Mouse (Mus musculus): ENCODE data around the gene Fastkd3. TPM values are rescaled to one million over a fixed set of nuclear protein-coding genes. Genes with fewer than 3 reads are reported as not detected.
"Not testable (repeated sequence)": the region's sequence is repeated elsewhere in the genome, so short reads cannot be mapped to it uniquely, and the experiment has no call there.

The Fastkd3 gene
- polyA plus RNA-seq (2015; fragmentation: Nextera tagmentation; extraction: Ambion mirVana) = 33.4 and 38.9 TPM in 2 replicates

GRCm38 (mm10) chr13:68581747-68582516 is at the start of gene Fastkd3, which contains the start of gene Mtrr:
TSS of gene Fastkd3 (plus strand) at chr13:68582234.
TSS of gene Mtrr (minus strand) at chr13:68582149.
- Histone ChIP-seq H3K9ac (ENCODE audit: low read length) (peak within 1 kb of the TSS; percentile 87), H3K4me2 (ENCODE audit: low read depth, low read length) (peak within 1 kb of the TSS; percentile 79), H3K27me3 (ENCODE audit: control insufficient read depth, insufficient read depth, low read depth, low read length) (no peaks in the 10 kb centered on the region), H3K9me3 (ENCODE audit: control insufficient read depth, low read length) (no peaks in the 10 kb centered on the region), H3K4me3 (ENCODE audit: low read length) (peak within 1 kb of the TSS; percentile 83), H3K4me1 (replicated peaks; ENCODE audit: control insufficient read depth, insufficient read depth, low read length) (peaks cover 15% of the 10 kb centered on the region; the same call in 1 of the 2 replicates), H3K27ac (ENCODE audit: low read length) (peak within 1 kb of the TSS; percentile 82), H3K36me3 (ENCODE audit: control insufficient read depth, insufficient read depth, low read length) (peaks cover 26% of the 10 kb centered on the region)
- 0% methylated on average over 75 of the region's 81 CpGs for WGBS
- ATAC-seq (ENCODE audit: low read depth) = peak; percentile 97

GRCm38 (mm10) chr13:68553391-68553790 is 28.6 kb upstream of the Fastkd3 start:
- not testable (repeated sequence) for H3K9ac ChIP-seq (ENCODE audit: low read length); H3K36me3 ChIP-seq (ENCODE audit: control insufficient read depth, insufficient read depth, low read length); H3K4me3 ChIP-seq (ENCODE audit: low read length); H3K27ac ChIP-seq (ENCODE audit: low read length); H3K4me1 ChIP-seq (replicated peaks; ENCODE audit: control insufficient read depth, insufficient read depth, low read length); H3K27me3 ChIP-seq (ENCODE audit: control insufficient read depth, insufficient read depth, low read depth, low read length); H3K4me2 ChIP-seq (ENCODE audit: low read depth, low read length); ATAC-seq (ENCODE audit: low read depth); H3K9me3 ChIP-seq (ENCODE audit: control insufficient read depth, low read length)
- 8% methylated on average over 4 of the region's 6 CpGs for WGBS

- no peak overlapping the region for H3K9ac ChIP-seq (ENCODE audit: low read length)
- H3K4me2 ChIP-seq (ENCODE audit: low read depth, low read length) = no peak overlapping the region
- 94% methylated on average over 9 of the region's 9 CpGs for WGBS
- H3K4me3 ChIP-seq (ENCODE audit: low read length) = no peak overlapping the region
- no peak overlapping the region for H3K27ac ChIP-seq (ENCODE audit: low read length)
- H3K4me1 ChIP-seq (replicated peaks; ENCODE audit: control insufficient read depth, insufficient read depth, low read length) = peaks cover 4% of the 10 kb centered on the region
- peaks cover 43% of the 10 kb centered on the region for H3K36me3 ChIP-seq (ENCODE audit: control insufficient read depth, insufficient read depth, low read length)
- H3K27me3 ChIP-seq (ENCODE audit: control insufficient read depth, insufficient read depth, low read depth, low read length) = no peaks in the 10 kb centered on the region
- H3K9me3 ChIP-seq (ENCODE audit: control insufficient read depth, low read length) = no peaks in the 10 kb centered on the region
- no peak for ATAC-seq (ENCODE audit: low read depth)
These were observed 13.9 kb upstream of the Fastkd3 start for GRCm38 (mm10) chr13:68568110-68568509.

GRCm38 (mm10) chr13:68568548-68568947 is 13.5 kb upstream of the Fastkd3 start:
- H3K36me3 ChIP-seq (ENCODE audit: control insufficient read depth, insufficient read depth, low read length) = peaks cover 40% of the 10 kb centered on the region
- H3K4me3 ChIP-seq (ENCODE audit: low read length) = no peak overlapping the region
- no peak for ATAC-seq (ENCODE audit: low read depth)
- H3K4me2 ChIP-seq (ENCODE audit: low read depth, low read length) = no peak overlapping the region
- H3K27me3 ChIP-seq (ENCODE audit: control insufficient read depth, insufficient read depth, low read depth, low read length) = no peaks in the 10 kb centered on the region
- no peak overlapping the region for H3K9ac ChIP-seq (ENCODE audit: low read length)
- no peaks in the 10 kb centered on the region for H3K9me3 ChIP-seq (ENCODE audit: control insufficient read depth, low read length)
- H3K27ac ChIP-seq (ENCODE audit: low read length) = no peak overlapping the region
- 90% methylated on average over 11 of the region's 11 CpGs for WGBS
- H3K4me1 ChIP-seq (replicated peaks; ENCODE audit: control insufficient read depth, insufficient read depth, low read length) = peaks cover 9% of the 10 kb centered on the region

GRCm38 (mm10) chr13:68569589-68570336 is 12.3 kb upstream of the Fastkd3 start:
- peak; percentile 72 for ATAC-seq (ENCODE audit: low read depth)
- H3K4me2 ChIP-seq (ENCODE audit: low read depth, low read length) = no peak overlapping the region
- H3K9ac ChIP-seq (ENCODE audit: low read length) = no peak overlapping the region
- WGBS = 52% methylated on average over 17 of the region's 17 CpGs
- no peak overlapping the region for H3K4me3 ChIP-seq (ENCODE audit: low read length)
- H3K9me3 ChIP-seq (ENCODE audit: control insufficient read depth, low read length) = no peaks in the 10 kb centered on the region
- no peaks in the 10 kb centered on the region for H3K27me3 ChIP-seq (ENCODE audit: control insufficient read depth, insufficient read depth, low read depth, low read length)
- H3K36me3 ChIP-seq (ENCODE audit: control insufficient read depth, insufficient read depth, low read length) = peaks cover 35% of the 10 kb centered on the region
- peaks cover 11% of the 10 kb centered on the region for H3K4me1 ChIP-seq (replicated peaks; ENCODE audit: control insufficient read depth, insufficient read depth, low read length)
- H3K27ac ChIP-seq (ENCODE audit: low read length) = peak overlapping the region; percentile 43; the same call in 1 of the 2 replicates

- H3K36me3 ChIP-seq (ENCODE audit: control insufficient read depth, insufficient read depth, low read length) = peaks cover 41% of the 10 kb centered on the region
- H3K4me1 ChIP-seq (replicated peaks; ENCODE audit: control insufficient read depth, insufficient read depth, low read length) = peaks cover 15% of the 10 kb centered on the region
- ATAC-seq (ENCODE audit: low read depth) = no peak
- H3K27ac ChIP-seq (ENCODE audit: low read length) = peak overlapping the region; percentile 45
- H3K27me3 ChIP-seq (ENCODE audit: control insufficient read depth, insufficient read depth, low read depth, low read length) = no peaks in the 10 kb centered on the region
- 70% methylated on average over 19 of the region's 19 CpGs for WGBS
- H3K4me3 ChIP-seq (ENCODE audit: low read length) = no peak overlapping the region
- H3K9ac ChIP-seq (ENCODE audit: low read length) = no peak overlapping the region
- no peaks in the 10 kb centered on the region for H3K9me3 ChIP-seq (ENCODE audit: control insufficient read depth, low read length)
- H3K4me2 ChIP-seq (ENCODE audit: low read depth, low read length) = no peak overlapping the region
These were observed 9.8 kb upstream of the Fastkd3 start for GRCm38 (mm10) chr13:68572247-68572646.

GRCm38 (mm10) chr13:68572966-68573913 is 8.8 kb upstream of the Fastkd3 start:
- H3K4me2 ChIP-seq (ENCODE audit: low read depth, low read length) = no peak overlapping the region
- peak overlapping the region; percentile 76 for H3K27ac ChIP-seq (ENCODE audit: low read length)
- H3K9me3 ChIP-seq (ENCODE audit: control insufficient read depth, low read length) = no peaks in the 10 kb centered on the region
- H3K36me3 ChIP-seq (ENCODE audit: control insufficient read depth, insufficient read depth, low read length) = peaks cover 42% of the 10 kb centered on the region
- H3K9ac ChIP-seq (ENCODE audit: low read length) = no peak overlapping the region
- peaks cover 15% of the 10 kb centered on the region for H3K4me1 ChIP-seq (replicated peaks; ENCODE audit: control insufficient read depth, insufficient read depth, low read length)
- no peaks in the 10 kb centered on the region for H3K27me3 ChIP-seq (ENCODE audit: control insufficient read depth, insufficient read depth, low read depth, low read length)
- no peak overlapping the region for H3K4me3 ChIP-seq (ENCODE audit: low read length)
- peak; percentile 81 for ATAC-seq (ENCODE audit: low read depth)
- WGBS = 64% methylated on average over 10 of the region's 10 CpGs

- ATAC-seq (ENCODE audit: low read depth) = no peak
- H3K36me3 ChIP-seq (ENCODE audit: control insufficient read depth, insufficient read depth, low read length) = peaks cover 36% of the 10 kb centered on the region
These were observed 7.6 kb upstream of the Fastkd3 start for GRCm38 (mm10) chr13:68574398-68574797.

More at GRCm38 (mm10) chr13:68574398-68574797, 7.6 kb upstream of the Fastkd3 start:
- H3K27me3 ChIP-seq (ENCODE audit: control insufficient read depth, insufficient read depth, low read depth, low read length) = no peaks in the 10 kb centered on the region
- H3K4me3 ChIP-seq (ENCODE audit: low read length) = no peak overlapping the region
- no peak overlapping the region for H3K4me2 ChIP-seq (ENCODE audit: low read depth, low read length)
- 84% methylated on average over 4 of the region's 4 CpGs for WGBS
- no peak overlapping the region for H3K27ac ChIP-seq (ENCODE audit: low read length)
- H3K4me1 ChIP-seq (replicated peaks; ENCODE audit: control insufficient read depth, insufficient read depth, low read length) = peaks cover 15% of the 10 kb centered on the region
- H3K9me3 ChIP-seq (ENCODE audit: control insufficient read depth, low read length) = no peaks in the 10 kb centered on the region
- no peak overlapping the region for H3K9ac ChIP-seq (ENCODE audit: low read length)

Data from lung, embryonic 16.5 days (tissue).